Mouse (Mus musculus): ENCODE measurements around the gene Mrc1.

The Mrc1 gene

GRCm38 (mm10) chr2:14244157-14244556 is 15.0 kb downstream of the Mrc1 start:
- DNase-seq (ENCODE audit: low spot score in 2 of 2) = no peak

- no peak for DNase-seq (ENCODE audit: low spot score in 2 of 2)
Observed at GRCm38 (mm10) chr2:14244668-14245067, 15.5 kb downstream of the Mrc1 start.

GRCm38 (mm10) chr2:14249839-14250564 is 20.8 kb downstream of the Mrc1 start:
- peak in 1 of 2 experiments; percentile 35 for DNase-seq (ENCODE audit: low spot score in 2 of 2)

- DNase-seq (ENCODE audit: low spot score in 2 of 2) = no peak
Observed at GRCm38 (mm10) chr2:14251938-14252337, 22.7 kb downstream of the Mrc1 start.

- DNase-seq (ENCODE audit: low spot score in 2 of 2) = no peak
Observed at GRCm38 (mm10) chr2:14258345-14258850, 29.2 kb downstream of the Mrc1 start.

- DNase-seq (ENCODE audit: low spot score in 2 of 2) = no peak
Observed at GRCm38 (mm10) chr2:14262090-14262489, 32.9 kb downstream of the Mrc1 start.

- no peak for DNase-seq (ENCODE audit: low spot score in 2 of 2)
Observed at GRCm38 (mm10) chr2:14269160-14269559, 40.0 kb downstream of the Mrc1 start.

GRCm38 (mm10) chr2:14272088-14272487 is 42.9 kb downstream of the Mrc1 start:
- no peak for DNase-seq (ENCODE audit: low spot score in 2 of 2)

GRCm38 (mm10) chr2:14275796-14276195 is 46.6 kb downstream of the Mrc1 start:
- no peak for DNase-seq (ENCODE audit: low spot score in 2 of 2)

- no peak for DNase-seq (ENCODE audit: low spot score in 2 of 2)
Observed at GRCm38 (mm10) chr2:14279256-14279655, 50.1 kb downstream of the Mrc1 start.

GRCm38 (mm10) chr2:14279795-14280194 is 50.6 kb downstream of the Mrc1 start:
- peak in 1 of 2 experiments; percentile 10 for DNase-seq (ENCODE audit: low spot score in 2 of 2)

- peak; percentile 68 to 90 for DNase-seq (ENCODE audit: low spot score in 2 of 2)
Observed at GRCm38 (mm10) chr2:14295334-14295733, 66.1 kb downstream of the Mrc1 start.

GRCm38 (mm10) chr2:14312505-14313380 is 83.6 kb downstream of the Mrc1 start:
- DNase-seq (ENCODE audit: low spot score in 2 of 2) = no peak

- DNase-seq (ENCODE audit: low spot score in 2 of 2) = no peak
Observed at GRCm38 (mm10) chr2:14315113-14315512, 85.9 kb downstream of the Mrc1 start.

- DNase-seq (ENCODE audit: low spot score in 2 of 2) = no peak
Observed at GRCm38 (mm10) chr2:14341652-14342308, 112.6 kb downstream of the Mrc1 start.

GRCm38 (mm10) chr2:14342309-14342839 is 113.2 kb downstream of the Mrc1 start:
- no peak for DNase-seq (ENCODE audit: low spot score in 2 of 2)
